Mouse (Mus musculus) adrenal gland, adult 8-10 months (tissue): ENCODE data around the gene Cacybp. TPM values are rescaled to one million over a fixed set of nuclear protein-coding genes. Genes with fewer than 3 reads are reported as not detected.

Experiments
- DNase-seq: peaks from one replicate; pipeline ENCODE4 v3.0.0; 2022
- total RNA-seq, 4 experiments: library from RNA; stranded (reverse); gene quantifications; 2 replicates each; pipeline ENCODE4 v1.2.4; 2022

Gene Cacybp
- total RNA-seq = 100 to 1,000 TPM in 1 of 4 experiments, 10 to 100 TPM in 3; 69.2 to 118 (median 79.1) TPM

- DNase-seq = peak; percentile 99
These were observed at the start of gene Cacybp for GRCm38 (mm10) chr1:160212703-160213669. TSS of gene Cacybp (minus strand) at chr1:160212875.

GRCm38 (mm10) chr1:160262415-160262814 is 49.7 kb upstream of the Cacybp start:
- no peak for DNase-seq

GRCm38 (mm10) chr1:160261849-160262248 is 49.2 kb upstream of the Cacybp start:
- DNase-seq = no peak

- DNase-seq = no peak
These were observed 47.9 kb upstream of the Cacybp start for GRCm38 (mm10) chr1:160260605-160261004.

GRCm38 (mm10) chr1:160259884-160260283 is 47.2 kb upstream of the Cacybp start:
- DNase-seq = no peak

GRCm38 (mm10) chr1:160253108-160253507 is 40.4 kb upstream of the Cacybp start:
- no peak for DNase-seq

GRCm38 (mm10) chr1:160251388-160252007 is 38.8 kb upstream of the Cacybp start:
- no peak for DNase-seq

- no peak for DNase-seq
These were observed 38.1 kb upstream of the Cacybp start for GRCm38 (mm10) chr1:160250782-160251181.

- DNase-seq = no peak
These were observed 37.1 kb upstream of the Cacybp start for GRCm38 (mm10) chr1:160249786-160250185.

GRCm38 (mm10) chr1:160247473-160247872 is 34.8 kb upstream of the Cacybp start:
- DNase-seq = no peak

GRCm38 (mm10) chr1:160246844-160247243 is 34.2 kb upstream of the Cacybp start:
- no peak for DNase-seq

- DNase-seq = no peak
These were observed 33.3 kb upstream of the Cacybp start for GRCm38 (mm10) chr1:160245954-160246353.

GRCm38 (mm10) chr1:160244689-160245088 is 32.0 kb upstream of the Cacybp start:
- no peak for DNase-seq

GRCm38 (mm10) chr1:160240091-160240490 is 27.4 kb upstream of the Cacybp start:
- no peak for DNase-seq

GRCm38 (mm10) chr1:160238852-160239443 is 26.3 kb upstream of the Cacybp start:
- no peak for DNase-seq

- DNase-seq = no peak
These were observed 25.3 kb upstream of the Cacybp start for GRCm38 (mm10) chr1:160237981-160238380.

GRCm38 (mm10) chr1:160233921-160234320 is 21.2 kb upstream of the Cacybp start:
- DNase-seq = no peak

GRCm38 (mm10) chr1:160232113-160232512 is 19.4 kb upstream of the Cacybp start:
- no peak for DNase-seq

GRCm38 (mm10) chr1:160231013-160231412 is 18.3 kb upstream of the Cacybp start:
- no peak for DNase-seq

GRCm38 (mm10) chr1:160227850-160228249 is 15.2 kb upstream of the Cacybp start:
- no peak for DNase-seq

- no peak for DNase-seq
These were observed 14.5 kb upstream of the Cacybp start for GRCm38 (mm10) chr1:160227196-160227595.

GRCm38 (mm10) chr1:160224093-160224492 is 11.4 kb upstream of the Cacybp start:
- no peak for DNase-seq

GRCm38 (mm10) chr1:160217898-160218297 is 5.2 kb upstream of the Cacybp start:
- no peak for DNase-seq
